Mouse (Mus musculus) megakaryocyte, embryonic 14.5 days (primary cell): Measurements from ENCODE around the gene L3mbtl2. TPM values are rescaled to one million over a fixed set of nuclear protein-coding genes. Genes with fewer than 3 reads are reported as not detected.

ENCODE experiments used
- H3K27me3 ChIP-seq: replicated peaks from 2 replicates; pipeline ENCODE3; 2012; ENCODE audit warnings: inconsistent platforms
- H3K36me3 ChIP-seq: replicated peaks from 2 replicates; pipeline ENCODE3; 2012; ENCODE audit warnings: low read length, inconsistent platforms, mixed read lengths
- H3K4me1 ChIP-seq: 2 replicates; pipeline ENCODE4 v1.6.1; 2012; ENCODE audit warnings: inconsistent platforms
- H3K4me3 ChIP-seq: replicated peaks from 2 replicates; pipeline ENCODE3; 2012; ENCODE audit warnings: moderate library complexity, mild to moderate bottlenecking, inconsistent platforms
- H3K9me3 ChIP-seq: 2 replicates; pipeline ENCODE4 v1.6.1; 2012; ENCODE audit warnings: inconsistent platforms
- FLI1 ChIP-seq: IDR thresholded peaks from 2 replicates; pipeline ENCODE4 v1.6.1; 2012; ENCODE audit warnings: low read length, inconsistent platforms, mixed read lengths
- GATA1 ChIP-seq: IDR thresholded peaks from 3 replicates; pipeline ENCODE4 v1.6.1; 2012; ENCODE audit warnings: mixed read lengths, low read length, inconsistent platforms, borderline replicate concordance
- polyA plus RNA-seq: library from polyadenylated mRNA; stranded (reverse); fragments of >175 nt; gene quantifications from 2 replicates; pipeline ENCODE4 v1.2.3, GENCODE M21; 2012; ENCODE audit warnings: low replicate concordance; ENCODE audit not compliant: insufficient read depth

The L3mbtl2 gene
- polyA plus RNA-seq, 1 experiment = 6.9 TPM

DNA sequence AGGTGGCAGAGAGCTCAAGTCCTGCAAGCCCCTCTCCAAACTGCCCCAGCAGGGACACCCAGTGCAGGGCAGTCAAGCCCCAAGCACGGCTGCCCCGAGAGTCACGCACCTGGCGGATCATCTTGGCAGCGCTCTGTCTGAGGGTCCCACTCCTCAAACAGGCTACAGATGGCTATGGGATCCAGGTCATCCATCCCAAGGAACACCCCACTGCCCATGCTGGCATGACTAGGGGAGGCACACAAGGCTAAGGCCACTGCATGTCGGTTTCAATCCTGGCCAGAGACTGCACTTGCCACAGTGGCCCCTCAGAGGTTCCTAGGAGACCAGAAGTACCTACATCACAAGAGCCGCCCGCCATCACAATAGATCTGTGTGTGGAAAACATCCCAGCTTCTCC is 62.3 kb downstream of the L3mbtl2 start:
- peaks cover 57% of the 10 kb centered on the region for H3K36me3 ChIP-seq
- H3K4me1 ChIP-seq = peaks cover 36% of the 10 kb centered on the region
- H3K27me3 ChIP-seq = no peaks in the 10 kb centered on the region
- H3K4me3 ChIP-seq = peak overlapping the region; percentile 33
- TF ChIP-seq FLI1 = no peak
- no peak for TF ChIP-seq GATA1
- no peaks in the 10 kb centered on the region for H3K9me3 ChIP-seq

DNA sequence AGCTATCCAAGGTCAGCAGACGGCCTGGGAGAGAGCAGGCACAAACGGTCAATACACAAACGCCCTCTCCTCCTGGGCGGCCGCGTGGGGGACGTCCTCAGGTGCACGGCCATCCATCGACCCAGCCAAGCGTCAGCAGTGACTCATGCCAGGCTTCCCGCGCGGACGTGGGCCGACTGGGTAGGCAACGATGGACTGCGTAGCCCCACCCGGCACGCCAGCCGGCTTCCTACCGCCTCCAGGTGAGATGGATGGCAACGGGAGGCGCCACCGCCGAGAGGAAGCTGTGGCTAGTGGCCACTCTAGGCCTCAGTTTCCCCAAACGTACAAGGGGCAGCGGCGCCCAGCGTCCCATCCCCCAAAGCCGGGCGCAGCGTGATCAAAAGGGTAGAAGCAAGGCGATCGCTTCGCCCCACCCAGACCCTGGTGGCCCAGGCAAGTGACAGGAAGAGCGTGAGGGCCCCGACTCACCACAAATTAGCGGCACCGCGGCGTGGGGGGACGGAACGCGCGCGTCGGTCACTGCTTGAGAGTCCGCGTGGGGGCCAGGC is 65.6 kb downstream of the L3mbtl2 start:
- peaks cover 24% of the 10 kb centered on the region for H3K36me3 ChIP-seq
- TF ChIP-seq FLI1 (no peak), GATA1 (no peak)
- H3K9me3 ChIP-seq = no peaks in the 10 kb centered on the region
- H3K27me3 ChIP-seq = no peaks in the 10 kb centered on the region
- H3K4me1 ChIP-seq = peaks cover 39% of the 10 kb centered on the region
- peak overlapping the region; percentile 100 for H3K4me3 ChIP-seq

GRCm38 (mm10) chr15:81729792-81730635 is 66.3 kb downstream of the L3mbtl2 start:
- Histone ChIP-seq H3K27me3 (no peaks in the 10 kb centered on the region), H3K4me3 (peak overlapping the region; percentile 100), H3K36me3 (peaks cover 18% of the 10 kb centered on the region), H3K4me1 (peaks cover 37% of the 10 kb centered on the region), H3K9me3 (no peaks in the 10 kb centered on the region)
- TF ChIP-seq GATA1 = no peak
- no peak for TF ChIP-seq FLI1

DNA sequence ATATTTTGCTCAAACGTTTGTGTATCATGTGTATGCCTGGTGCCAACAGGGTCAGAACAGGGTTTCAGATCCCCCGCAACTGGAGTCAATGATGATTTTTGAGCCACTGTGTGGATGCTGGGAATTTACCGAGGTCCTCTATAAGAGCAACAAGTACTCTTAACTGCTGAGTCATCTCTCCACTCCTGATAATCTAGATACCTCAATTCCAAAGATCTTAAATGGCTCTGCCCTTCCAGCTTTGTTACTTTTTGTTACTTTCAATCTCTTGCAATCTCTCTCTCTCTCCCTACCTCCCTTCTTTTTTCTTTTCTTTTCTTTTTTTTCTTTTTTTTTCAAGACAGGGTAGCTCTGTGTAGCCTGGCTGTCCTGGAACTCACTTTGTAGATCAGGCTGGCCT is 71.4 kb downstream of the L3mbtl2 start:
- Histone ChIP-seq H3K4me3 (no peak overlapping the region), H3K27me3 (no peaks in the 10 kb centered on the region), H3K4me1 (peaks cover 20% of the 10 kb centered on the region), H3K9me3 (no peaks in the 10 kb centered on the region), H3K36me3 (no peaks in the 10 kb centered on the region)
- TF ChIP-seq GATA1 (no peak), FLI1 (no peak)

Other genes starting within 250 kb of the L3mbtl2 start
- 14.1 and 67.6 TPM in 2 replicates for gene Rbx1, start 197.6 kb upstream of the L3mbtl2 start, polyA plus RNA-seq
- gene Ep300, start 78.5 kb upstream of the L3mbtl2 start, polyA plus RNA-seq = 8.5 and 14.3 TPM in 2 replicates
- gene Chadl, start 33.4 kb downstream of the L3mbtl2 start, polyA plus RNA-seq = not detected in 2 replicates
- gene Zc3h7b, start 81.2 kb downstream of the L3mbtl2 start, polyA plus RNA-seq = 15.0 and 23.1 TPM in 2 replicates
- 150 and 284 TPM in 2 replicates for gene Rangap1, start 81.6 kb downstream of the L3mbtl2 start, polyA plus RNA-seq
- 6.1 and 10.8 TPM in 2 replicates for gene Tef, start 138.5 kb downstream of the L3mbtl2 start, polyA plus RNA-seq
- gene Tob2, start 194.9 kb downstream of the L3mbtl2 start, polyA plus RNA-seq = 16.1 and 26.6 TPM in 2 replicates
- gene Phf5a, start 208.0 kb downstream of the L3mbtl2 start, polyA plus RNA-seq = 4.8 and 12.6 TPM in 2 replicates
- 36.5 and 110 TPM in 2 replicates for gene Aco2, start 208.4 kb downstream of the L3mbtl2 start, polyA plus RNA-seq